Mouse (Mus musculus) adrenal gland, postnatal 36 days (tissue): ENCODE measurements around the gene Zcchc24. TPM values are rescaled to one million over a fixed set of nuclear protein-coding genes. Genes with fewer than 3 reads are reported as not detected.

Experiments
- DNase-seq, 2 experiments: peaks; one replicate each; pipeline ENCODE4 v3.0.0; 2021; ENCODE audit warnings: mixed read lengths in 1 of 2
- total RNA-seq, 2 experiments: library from RNA; stranded (reverse); gene quantifications; 2 replicates each; pipeline ENCODE4 v1.2.3; 2021

Zcchc24 gene
- total RNA-seq, 2 experiments from 2014 or later, result 21.2 to 21.3 TPM

GRCm38 (mm10) chr14:25718471-25718870 lies 50.4 kb downstream of the Zcchc24 start:
- DNase-seq, result peak in 1 of 2 experiments; percentile 48

- DNase-seq, result no peak
Observed at GRCm38 (mm10) chr14:25717718-25718117, 51.1 kb downstream of the Zcchc24 start.

GRCm38 (mm10) chr14:25716528-25716927 lies 52.3 kb downstream of the Zcchc24 start:
- DNase-seq, result peak in 1 of 2 experiments; percentile 40

GRCm38 (mm10) chr14:25713443-25713842 lies 55.4 kb downstream of the Zcchc24 start:
- peak; percentile 32 to 55 for DNase-seq

- no peak for DNase-seq
Observed at GRCm38 (mm10) chr14:25711602-25712001, 57.2 kb downstream of the Zcchc24 start.

GRCm38 (mm10) chr14:25711177-25711576 lies 57.7 kb downstream of the Zcchc24 start:
- no peak for DNase-seq

GRCm38 (mm10) chr14:25710681-25711080 lies 58.2 kb downstream of the Zcchc24 start:
- no peak for DNase-seq

- no peak for DNase-seq
Observed at GRCm38 (mm10) chr14:25710073-25710472, 58.8 kb downstream of the Zcchc24 start.

- peak in 1 of 2 experiments; percentile 20 for DNase-seq
Observed at GRCm38 (mm10) chr14:25708917-25709316, 59.9 kb downstream of the Zcchc24 start.

GRCm38 (mm10) chr14:25708451-25708850 lies 60.4 kb downstream of the Zcchc24 start:
- peak; percentile 72 to 73 for DNase-seq

GRCm38 (mm10) chr14:25707691-25708181 lies 61.1 kb downstream of the Zcchc24 start:
- peak; percentile 53 to 80 for DNase-seq

- DNase-seq, result no peak
Observed at GRCm38 (mm10) chr14:25701986-25702385, 66.9 kb downstream of the Zcchc24 start.

- no peak for DNase-seq
Observed at GRCm38 (mm10) chr14:25696356-25696755, 72.5 kb downstream of the Zcchc24 start.

GRCm38 (mm10) chr14:25695059-25695458 lies 73.8 kb downstream of the Zcchc24 start:
- DNase-seq, result no peak

- peak in 1 of 2 experiments; percentile 45 for DNase-seq
Observed at GRCm38 (mm10) chr14:25694569-25694897, 74.3 kb downstream of the Zcchc24 start.

- peak; percentile 97 for DNase-seq
Observed at GRCm38 (mm10) chr14:25693888-25694568, 74.8 kb downstream of the Zcchc24 start, which contains the start of gene Ppif. Gene Ppif, plus strand, starts transcription at chr14:25694154.

- no peak for DNase-seq
Observed at GRCm38 (mm10) chr14:25693271-25693887, 75.5 kb downstream of the Zcchc24 start.

GRCm38 (mm10) chr14:25686983-25687901 lies 81.6 kb downstream of the Zcchc24 start:
- DNase-seq, result no peak

GRCm38 (mm10) chr14:25686216-25686945 lies 82.5 kb downstream of the Zcchc24 start:
- no peak for DNase-seq

GRCm38 (mm10) chr14:25682020-25682419 lies 86.8 kb downstream of the Zcchc24 start:
- DNase-seq, result no peak

- DNase-seq, result no peak
Observed at GRCm38 (mm10) chr14:25679625-25680024, 89.2 kb downstream of the Zcchc24 start.

GRCm38 (mm10) chr14:25667587-25667986 lies 101.3 kb downstream of the Zcchc24 start:
- DNase-seq, result no peak
